Mouse (Mus musculus): Measurements from ENCODE around the gene Hbs1l. TPM values are rescaled to one million over a fixed set of nuclear protein-coding genes. Genes with fewer than 3 reads are reported as not detected.

Gene Hbs1l
- polyA plus RNA-seq, 1 experiment: 12.2 TPM

- 92% methylated on average over 5 of the region's 5 CpGs for WGBS
- H3K4me1 ChIP-seq (ENCODE audit: control insufficient read depth, insufficient read depth, insufficient read length, low read length): no peaks in the 10 kb centered on the region
- H3K4me3 ChIP-seq (ENCODE audit: low read depth, low read length): no peak overlapping the region
- H3K36me3 ChIP-seq (ENCODE audit: control insufficient read depth, insufficient read depth, low read length): peaks cover 41% of the 10 kb centered on the region
- H3K27ac ChIP-seq (ENCODE audit: insufficient read depth, low read depth, low read length): no peak overlapping the region
- H3K27me3 ChIP-seq (ENCODE audit: control insufficient read depth, insufficient read depth, low read length): no peaks in the 10 kb centered on the region
- no peak for TF ChIP-seq CTCF (IDR thresholded peaks at IDR 0.05; ENCODE audit: extremely low read depth, insufficient read length, insufficient replicate concordance, low read depth, low read length)
- TF ChIP-seq POLR2A (IDR thresholded peaks at IDR 0.05; ENCODE audit: low read depth, low read length): no peak
Measured at GRCm38 (mm10) chr10:21349449-21349848, 53.7 kb downstream of the Hbs1l start.

GRCm38 (mm10) chr10:21349946-21350345 lies 54.2 kb downstream of the Hbs1l start:
- Histone ChIP-seq H3K4me1 (ENCODE audit: control insufficient read depth, insufficient read depth, insufficient read length, low read length) (no peaks in the 10 kb centered on the region), H3K27ac (ENCODE audit: insufficient read depth, low read depth, low read length) (no peak overlapping the region), H3K36me3 (ENCODE audit: control insufficient read depth, insufficient read depth, low read length) (peaks cover 45% of the 10 kb centered on the region), H3K4me3 (ENCODE audit: low read depth, low read length) (no peak overlapping the region), H3K27me3 (ENCODE audit: control insufficient read depth, insufficient read depth, low read length) (no peaks in the 10 kb centered on the region)
- WGBS: 97% methylated on average over 2 of the region's 2 CpGs
- TF ChIP-seq CTCF (IDR thresholded peaks at IDR 0.05; ENCODE audit: extremely low read depth, insufficient read length, insufficient replicate concordance, low read depth, low read length) (no peak), POLR2A (IDR thresholded peaks at IDR 0.05; ENCODE audit: low read depth, low read length) (no peak)

- Histone ChIP-seq H3K27ac (ENCODE audit: insufficient read depth, low read depth, low read length) (no peak overlapping the region), H3K27me3 (ENCODE audit: control insufficient read depth, insufficient read depth, low read length) (no peaks in the 10 kb centered on the region), H3K4me3 (ENCODE audit: low read depth, low read length) (no peak overlapping the region), H3K36me3 (ENCODE audit: control insufficient read depth, insufficient read depth, low read length) (peaks cover 41% of the 10 kb centered on the region), H3K4me1 (ENCODE audit: control insufficient read depth, insufficient read depth, insufficient read length, low read length) (no peaks in the 10 kb centered on the region)
- whole genome bisulfite sequencing: 89% methylated on average over 11 of the region's 11 CpGs
- TF ChIP-seq CTCF (IDR thresholded peaks at IDR 0.05; ENCODE audit: extremely low read depth, insufficient read length, insufficient replicate concordance, low read depth, low read length): no peak
- no peak for TF ChIP-seq POLR2A (IDR thresholded peaks at IDR 0.05; ENCODE audit: low read depth, low read length)
Measured at GRCm38 (mm10) chr10:21350531-21351515, 55.0 kb downstream of the Hbs1l start.

GRCm38 (mm10) chr10:21351766-21352165 lies 56.0 kb downstream of the Hbs1l start:
- 94% methylated on average over 12 of the region's 12 CpGs for WGBS
- TF ChIP-seq POLR2A (IDR thresholded peaks at IDR 0.05; ENCODE audit: low read depth, low read length): no peak
- no peak for TF ChIP-seq CTCF (IDR thresholded peaks at IDR 0.05; ENCODE audit: extremely low read depth, insufficient read length, insufficient replicate concordance, low read depth, low read length)
- H3K27me3 ChIP-seq (ENCODE audit: control insufficient read depth, insufficient read depth, low read length): no peaks in the 10 kb centered on the region
- H3K4me1 ChIP-seq (ENCODE audit: control insufficient read depth, insufficient read depth, insufficient read length, low read length): no peaks in the 10 kb centered on the region
- no peak overlapping the region for H3K27ac ChIP-seq (ENCODE audit: insufficient read depth, low read depth, low read length)
- H3K36me3 ChIP-seq (ENCODE audit: control insufficient read depth, insufficient read depth, low read length): peaks cover 45% of the 10 kb centered on the region
- no peak overlapping the region for H3K4me3 ChIP-seq (ENCODE audit: low read depth, low read length)

GRCm38 (mm10) chr10:21353890-21354289 lies 58.1 kb downstream of the Hbs1l start:
- Histone ChIP-seq H3K4me1 (ENCODE audit: control insufficient read depth, insufficient read depth, insufficient read length, low read length) (no peaks in the 10 kb centered on the region), H3K27me3 (ENCODE audit: control insufficient read depth, insufficient read depth, low read length) (no peaks in the 10 kb centered on the region), H3K27ac (ENCODE audit: insufficient read depth, low read depth, low read length) (no peak overlapping the region), H3K36me3 (ENCODE audit: control insufficient read depth, insufficient read depth, low read length) (peaks cover 47% of the 10 kb centered on the region), H3K4me3 (ENCODE audit: low read depth, low read length) (no peak overlapping the region)
- WGBS: 77% methylated on average over 5 of the region's 5 CpGs
- TF ChIP-seq POLR2A (IDR thresholded peaks at IDR 0.05; ENCODE audit: low read depth, low read length): no peak
- no peak for TF ChIP-seq CTCF (IDR thresholded peaks at IDR 0.05; ENCODE audit: extremely low read depth, insufficient read length, insufficient replicate concordance, low read depth, low read length)

- no peaks in the 10 kb centered on the region for H3K4me1 ChIP-seq (ENCODE audit: control insufficient read depth, insufficient read depth, insufficient read length, low read length)
- peaks cover 50% of the 10 kb centered on the region for H3K36me3 ChIP-seq (ENCODE audit: control insufficient read depth, insufficient read depth, low read length)
- H3K27ac ChIP-seq (ENCODE audit: insufficient read depth, low read depth, low read length): no peak overlapping the region
- TF ChIP-seq POLR2A (IDR thresholded peaks at IDR 0.05; ENCODE audit: low read depth, low read length) (no peak), CTCF (IDR thresholded peaks at IDR 0.05; ENCODE audit: extremely low read depth, insufficient read length, insufficient replicate concordance, low read depth, low read length) (no peak)
- no peaks in the 10 kb centered on the region for H3K27me3 ChIP-seq (ENCODE audit: control insufficient read depth, insufficient read depth, low read length)
- WGBS: 93% methylated on average over 7 of the region's 7 CpGs
- no peak overlapping the region for H3K4me3 ChIP-seq (ENCODE audit: low read depth, low read length)
Measured at GRCm38 (mm10) chr10:21354506-21354905, 58.7 kb downstream of the Hbs1l start.

GRCm38 (mm10) chr10:21357986-21358385 lies 62.2 kb downstream of the Hbs1l start:
- H3K4me1 ChIP-seq (ENCODE audit: control insufficient read depth, insufficient read depth, insufficient read length, low read length): no peaks in the 10 kb centered on the region
- WGBS: 90% methylated on average over 8 of the region's 8 CpGs
- H3K4me3 ChIP-seq (ENCODE audit: low read depth, low read length): no peak overlapping the region
- H3K36me3 ChIP-seq (ENCODE audit: control insufficient read depth, insufficient read depth, low read length): peaks cover 47% of the 10 kb centered on the region
- no peak overlapping the region for H3K27ac ChIP-seq (ENCODE audit: insufficient read depth, low read depth, low read length)
- TF ChIP-seq CTCF (IDR thresholded peaks at IDR 0.05; ENCODE audit: extremely low read depth, insufficient read length, insufficient replicate concordance, low read depth, low read length) (no peak), POLR2A (IDR thresholded peaks at IDR 0.05; ENCODE audit: low read depth, low read length) (no peak)
- no peaks in the 10 kb centered on the region for H3K27me3 ChIP-seq (ENCODE audit: control insufficient read depth, insufficient read depth, low read length)
